Mouse (Mus musculus): ENCODE results near the gene Rfx2. TPM values are rescaled to one million over a fixed set of nuclear protein-coding genes. Genes with fewer than 3 reads are reported as not detected.
A peak's percentile ranks its signal among the peaks of the same experiment; 100 is the strongest.

Rfx2 gene
- polyA plus RNA-seq, 1 experiment from 2014 or later, result 10.7 TPM

DNA sequence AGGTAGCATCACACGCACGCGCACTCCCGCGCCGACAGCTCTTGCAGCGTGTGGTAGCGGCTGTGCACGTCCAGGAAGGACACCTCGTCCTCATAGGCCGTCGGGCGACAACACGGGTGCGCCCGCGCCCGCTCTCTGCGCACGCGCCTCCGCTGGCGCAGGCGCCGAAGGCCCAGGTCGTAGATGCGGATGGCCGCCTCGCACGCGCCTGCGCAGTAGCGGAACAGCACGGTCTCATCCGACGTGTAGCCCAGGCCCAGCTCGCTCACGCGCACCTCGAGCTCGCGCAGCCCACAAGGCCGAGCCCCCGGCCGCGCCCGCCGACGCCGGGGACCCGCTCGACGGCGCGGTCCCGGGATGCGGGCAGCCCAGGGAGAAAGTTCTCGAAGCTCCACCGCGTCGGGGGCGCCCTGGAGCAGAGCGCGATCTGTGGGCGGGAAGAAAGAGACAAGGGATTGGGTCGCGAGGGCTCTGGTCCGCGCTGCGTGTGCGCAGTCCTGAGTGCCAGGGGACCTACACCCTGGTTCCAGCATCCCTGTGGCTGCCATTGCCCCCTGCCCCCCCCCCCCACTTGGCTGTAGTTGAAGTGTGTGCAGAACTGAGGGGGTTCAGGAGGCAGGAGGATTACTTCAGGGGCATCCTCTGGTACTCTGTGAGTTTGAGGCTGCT, 79.3 kb downstream of the Rfx2 start:
- Histone ChIP-seq H3K4me3 (replicated peaks) (peak overlapping the region; percentile 41), H3K9ac (peak overlapping the region; percentile 36; the same call in 1 of the 2 replicates), H3K27ac (no peak overlapping the region), H3K4me2 (peak overlapping the region; percentile 56), H3K27me3 (peaks cover 91% of the 10 kb centered on the region), H3K36me3 (no peaks in the 10 kb centered on the region), H3K9me3 (replicated peaks) (no peaks in the 10 kb centered on the region), H3K4me1 (replicated peaks) (peaks cover 31% of the 10 kb centered on the region)
- peak; percentile 60 for DNase-seq
- ATAC-seq (ENCODE audit: low read depth), result peak; percentile 64
- WGBS (ENCODE audit: insufficient replicate concordance), result 26% methylated on average over 71 of the region's 71 CpGs

DNA sequence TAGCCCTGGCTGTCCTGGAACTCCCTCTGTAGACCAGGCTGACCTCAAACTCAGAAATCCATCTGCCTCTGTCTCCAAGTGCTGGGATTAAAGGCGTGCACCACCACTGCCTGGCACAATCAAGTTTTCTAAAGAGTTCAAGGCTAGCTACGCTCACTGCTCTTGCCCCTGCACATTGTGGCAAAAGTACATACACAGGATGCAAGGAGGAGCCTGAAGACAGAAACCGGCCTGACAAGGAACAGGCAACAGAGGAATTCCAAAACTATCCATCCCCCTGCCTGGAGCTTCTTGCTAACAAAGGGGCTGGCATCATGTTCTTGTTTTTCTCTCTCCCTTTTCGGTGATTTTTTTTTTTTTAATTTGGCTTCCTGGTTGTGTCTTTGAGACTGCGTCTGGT, 86.6 kb downstream of the Rfx2 start:
- WGBS (ENCODE audit: insufficient replicate concordance), result 40% methylated on average over 5 of the region's 5 CpGs
- no peak for ATAC-seq (ENCODE audit: low read depth)
- peaks cover 47% of the 10 kb centered on the region for H3K27me3 ChIP-seq

DNA sequence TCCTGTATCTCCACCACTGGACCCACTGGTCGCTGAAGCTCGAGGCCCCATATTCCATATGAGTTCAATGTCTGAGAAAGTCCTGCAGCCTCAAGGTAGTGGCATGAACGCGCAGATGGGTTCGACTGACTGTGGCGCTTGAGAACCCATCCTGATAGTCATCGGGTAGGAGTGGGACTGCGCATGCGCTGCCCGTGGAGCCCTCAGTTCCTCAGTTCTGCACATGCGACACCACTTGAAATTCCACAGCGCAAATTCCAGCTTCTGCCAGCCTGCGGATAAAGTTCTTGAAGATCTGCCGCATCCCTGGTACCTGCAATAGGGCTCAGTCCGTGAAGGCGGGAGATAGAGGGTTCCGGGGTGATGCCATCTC, 90.0 kb downstream of the Rfx2 start:
- Histone ChIP-seq H3K4me2 (no peak overlapping the region), H3K27me3 (peaks cover 58% of the 10 kb centered on the region), H3K4me3 (replicated peaks) (no peak overlapping the region), H3K4me1 (replicated peaks) (no peaks in the 10 kb centered on the region), H3K9ac (no peak overlapping the region), H3K27ac (no peak overlapping the region), H3K36me3 (no peaks in the 10 kb centered on the region), H3K9me3 (replicated peaks) (no peaks in the 10 kb centered on the region)
- DNase-seq (no peak), ATAC-seq (ENCODE audit: low read depth) (no peak)
- 60% methylated on average over 17 of the region's 17 CpGs for WGBS (ENCODE audit: insufficient replicate concordance)

More for the DNA sequence above, 86.6 kb downstream of the Rfx2 start:
- Histone ChIP-seq H3K9ac (no peak overlapping the region), H3K27ac (no peak overlapping the region), H3K4me3 (replicated peaks) (no peak overlapping the region), H3K4me1 (replicated peaks) (no peaks in the 10 kb centered on the region), H3K9me3 (replicated peaks) (no peaks in the 10 kb centered on the region), H3K36me3 (no peaks in the 10 kb centered on the region), H3K4me2 (no peak overlapping the region)
- no peak for DNase-seq

DNA sequence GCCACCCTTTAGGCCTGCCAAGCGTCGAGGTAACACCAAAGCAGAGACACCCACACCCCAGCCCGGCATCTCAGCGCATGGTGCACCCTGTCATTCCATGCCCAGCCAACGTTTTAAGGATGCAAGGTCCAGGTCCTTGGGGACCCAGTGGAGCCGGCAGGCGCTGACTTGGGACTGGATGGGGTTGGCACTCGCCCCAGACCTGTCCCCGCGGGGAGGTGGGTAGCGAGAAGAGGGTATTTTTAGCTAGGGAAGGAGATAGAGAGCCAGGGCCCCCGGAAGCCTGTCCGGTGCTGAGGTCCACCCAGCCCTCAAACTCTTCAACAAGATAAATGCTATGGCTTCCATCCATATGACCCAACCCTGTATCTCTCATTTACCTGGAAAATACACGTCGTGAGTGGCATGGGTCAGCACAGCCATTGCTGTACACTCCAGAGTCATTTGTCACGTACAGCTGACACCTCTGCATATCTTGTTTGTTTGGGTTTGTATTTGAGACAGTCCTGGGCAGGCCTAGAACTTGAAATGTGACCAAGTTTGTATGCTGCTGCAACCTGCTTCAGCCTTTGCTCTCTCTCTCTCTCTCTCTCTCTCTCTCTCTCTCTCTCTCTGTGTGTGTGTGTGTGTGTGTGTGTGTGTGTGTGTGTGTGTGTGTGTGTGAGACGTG, 90.6 kb downstream of the Rfx2 start:
- peaks cover 60% of the 10 kb centered on the region for H3K27me3 ChIP-seq
- H3K9ac ChIP-seq, result no peak overlapping the region
- H3K9me3 ChIP-seq (replicated peaks), result no peaks in the 10 kb centered on the region
- no peak overlapping the region for H3K4me2 ChIP-seq
- no peak overlapping the region for H3K27ac ChIP-seq
- no peak for DNase-seq
- ATAC-seq (ENCODE audit: low read depth), result no peak
- 69% methylated on average over 17 of the region's 17 CpGs for WGBS (ENCODE audit: insufficient replicate concordance)
- H3K36me3 ChIP-seq, result no peaks in the 10 kb centered on the region
- no peak overlapping the region for H3K4me3 ChIP-seq (replicated peaks)
- no peaks in the 10 kb centered on the region for H3K4me1 ChIP-seq (replicated peaks)

DNA sequence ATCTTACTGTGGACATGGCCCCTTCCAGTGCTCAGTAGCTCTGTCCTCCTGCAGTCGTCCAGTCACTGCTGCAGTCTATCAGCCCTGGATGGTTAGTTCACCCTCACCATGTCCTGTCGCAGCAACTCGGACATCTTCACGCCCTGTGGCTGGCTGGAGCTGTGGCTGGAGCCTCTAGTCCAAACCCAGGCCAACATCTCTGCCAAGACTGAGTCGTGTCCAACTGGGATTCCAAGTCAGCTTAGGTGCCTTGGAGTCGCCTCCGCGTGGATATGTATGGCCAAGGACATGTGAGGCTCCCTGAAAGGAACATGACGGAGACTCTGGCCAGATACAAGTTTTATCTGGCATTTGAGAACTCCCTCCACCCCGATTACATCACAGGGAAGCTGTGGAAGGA, 92.6 kb downstream of the Rfx2 start:
- Histone ChIP-seq H3K27ac (no peak overlapping the region), H3K9me3 (replicated peaks) (no peaks in the 10 kb centered on the region), H3K27me3 (peaks cover 67% of the 10 kb centered on the region), H3K4me2 (no peak overlapping the region), H3K36me3 (no peaks in the 10 kb centered on the region), H3K4me3 (replicated peaks) (no peak overlapping the region), H3K9ac (no peak overlapping the region), H3K4me1 (replicated peaks) (no peaks in the 10 kb centered on the region)
- DNase-seq (no peak), ATAC-seq (ENCODE audit: low read depth) (no peak)
- 56% methylated on average over 10 of the region's 10 CpGs for WGBS (ENCODE audit: insufficient replicate concordance)

DNA sequence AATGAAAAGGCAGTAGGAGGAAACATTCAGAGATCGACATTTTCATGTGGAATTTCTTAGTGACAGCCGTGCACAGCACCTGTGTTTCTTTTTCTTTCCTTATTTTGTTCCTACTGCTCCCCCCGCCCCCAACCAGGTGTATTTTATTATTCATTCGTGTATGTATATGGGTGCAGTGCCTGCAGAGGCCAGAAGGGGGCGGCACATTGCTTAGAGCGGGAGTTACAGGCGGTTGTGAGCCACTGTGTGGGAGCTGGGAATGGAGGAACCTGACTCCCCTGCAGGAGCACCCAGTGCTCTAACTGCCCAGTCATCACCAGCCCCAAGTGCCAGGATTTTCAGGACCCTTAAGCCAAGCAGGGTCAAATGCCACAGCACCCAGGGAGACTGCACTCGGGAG, 94.3 kb downstream of the Rfx2 start:
- H3K9ac ChIP-seq, result no peak overlapping the region

DNA sequence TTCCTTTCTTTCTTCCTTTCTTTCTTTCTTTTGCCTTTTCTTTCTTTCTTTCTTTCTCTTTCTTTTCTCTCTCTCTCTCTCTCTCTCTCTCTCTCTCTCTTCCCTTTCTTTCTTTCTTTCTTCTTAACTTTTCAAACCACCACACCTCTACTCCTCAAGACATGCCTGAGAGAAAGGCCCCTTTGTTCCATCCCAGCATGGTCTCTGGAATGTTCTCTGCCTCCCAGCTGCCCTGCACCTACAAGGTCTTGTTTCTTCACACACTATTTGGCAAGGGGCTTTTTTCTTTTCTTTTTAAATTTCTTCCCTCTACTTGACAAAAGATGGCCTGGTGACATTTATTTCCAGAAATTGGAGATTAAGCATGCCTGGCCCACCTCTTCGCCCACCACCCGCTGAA, 101.2 kb downstream of the Rfx2 start:
- DNase-seq, result no peak
- H3K4me1 ChIP-seq (replicated peaks), result peaks cover 22% of the 10 kb centered on the region
- H3K36me3 ChIP-seq, result no peaks in the 10 kb centered on the region
- H3K9ac ChIP-seq, result no peak overlapping the region
- H3K4me3 ChIP-seq (replicated peaks), result no peak overlapping the region
- no peak overlapping the region for H3K4me2 ChIP-seq
- 53% methylated on average over 2 of the region's 2 CpGs for WGBS (ENCODE audit: insufficient replicate concordance)
- H3K27ac ChIP-seq, result no peak overlapping the region
- no peak for ATAC-seq (ENCODE audit: low read depth)
- H3K9me3 ChIP-seq (replicated peaks), result no peaks in the 10 kb centered on the region
- H3K27me3 ChIP-seq, result peaks cover 64% of the 10 kb centered on the region

More for the DNA sequence above, 94.3 kb downstream of the Rfx2 start:
- WGBS (ENCODE audit: insufficient replicate concordance), result 29% methylated on average over 8 of the region's 8 CpGs
- H3K9me3 ChIP-seq (replicated peaks), result no peaks in the 10 kb centered on the region
- no peaks in the 10 kb centered on the region for H3K36me3 ChIP-seq
- no peaks in the 10 kb centered on the region for H3K4me1 ChIP-seq (replicated peaks)
- H3K4me2 ChIP-seq, result no peak overlapping the region
- no peak for ATAC-seq (ENCODE audit: low read depth)
- peaks cover 75% of the 10 kb centered on the region for H3K27me3 ChIP-seq
- no peak for DNase-seq
- no peak overlapping the region for H3K27ac ChIP-seq
- H3K4me3 ChIP-seq (replicated peaks), result no peak overlapping the region

DNA sequence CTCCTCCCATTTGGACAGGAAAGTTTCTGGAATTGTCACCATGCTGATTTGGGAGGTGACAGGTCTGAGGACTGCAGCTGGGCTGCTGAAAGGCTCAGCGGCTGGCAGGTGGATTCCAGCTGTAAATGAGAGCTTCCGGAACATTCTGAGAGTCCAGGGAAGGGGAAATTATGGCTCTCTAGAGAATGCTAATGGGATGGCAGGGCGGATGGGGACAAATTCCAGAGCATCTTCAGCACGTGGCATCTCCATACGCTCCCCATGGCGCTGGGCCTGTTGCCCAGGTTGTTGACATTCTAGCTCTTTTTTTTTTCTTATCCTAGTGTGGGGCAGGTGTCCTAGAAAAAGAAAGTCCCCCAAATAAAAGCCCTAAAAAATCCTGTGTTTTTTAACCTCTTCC, 101.7 kb downstream of the Rfx2 start:
- peaks cover 22% of the 10 kb centered on the region for H3K4me1 ChIP-seq (replicated peaks)
- DNase-seq (no peak), ATAC-seq (ENCODE audit: low read depth) (no peak)
- H3K27me3 ChIP-seq, result peaks cover 59% of the 10 kb centered on the region
- H3K9me3 ChIP-seq (replicated peaks), result no peaks in the 10 kb centered on the region
- no peak overlapping the region for H3K4me3 ChIP-seq (replicated peaks)
- H3K27ac ChIP-seq, result no peak overlapping the region
- no peaks in the 10 kb centered on the region for H3K36me3 ChIP-seq
- WGBS (ENCODE audit: insufficient replicate concordance), result 49% methylated on average over 6 of the region's 6 CpGs
- no peak overlapping the region for H3K4me2 ChIP-seq
- no peak overlapping the region for H3K9ac ChIP-seq

DNA sequence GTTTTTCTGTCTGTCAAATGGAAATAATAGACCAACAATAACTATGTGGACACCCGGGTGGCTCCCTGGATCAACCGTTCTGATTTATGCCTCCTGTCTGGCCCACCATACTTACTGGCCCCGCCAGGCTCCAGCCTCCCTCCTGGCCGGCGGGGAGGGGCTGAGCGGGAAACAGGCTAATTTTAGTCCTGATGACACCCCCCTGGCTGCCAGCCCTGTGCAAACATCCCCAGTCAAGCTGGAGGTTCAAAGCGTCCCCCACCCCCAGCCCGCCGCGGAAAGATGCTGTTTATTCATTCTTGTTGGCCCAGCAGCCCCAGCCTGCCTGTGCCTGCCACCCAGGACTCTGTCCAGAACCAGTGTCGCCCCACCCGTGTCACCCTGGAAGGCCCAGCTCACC, 102.7 kb downstream of the Rfx2 start:
- H3K4me2 ChIP-seq, result peak overlapping the region; percentile 34
- no peaks in the 10 kb centered on the region for H3K9me3 ChIP-seq (replicated peaks)
- H3K4me1 ChIP-seq (replicated peaks), result peaks cover 22% of the 10 kb centered on the region
- ATAC-seq (ENCODE audit: low read depth) (peak; percentile 36; the same call in 1 of the 2 replicates), DNase-seq (no peak)
- H3K27ac ChIP-seq, result no peak overlapping the region
- peaks cover 8% of the 10 kb centered on the region for H3K36me3 ChIP-seq
- H3K4me3 ChIP-seq (replicated peaks), result no peak overlapping the region
- 24% methylated on average over 12 of the region's 12 CpGs for WGBS (ENCODE audit: insufficient replicate concordance)
- peak overlapping the region; percentile 23; the same call in 1 of the 2 replicates for H3K9ac ChIP-seq
- H3K27me3 ChIP-seq, result peaks cover 49% of the 10 kb centered on the region

DNA sequence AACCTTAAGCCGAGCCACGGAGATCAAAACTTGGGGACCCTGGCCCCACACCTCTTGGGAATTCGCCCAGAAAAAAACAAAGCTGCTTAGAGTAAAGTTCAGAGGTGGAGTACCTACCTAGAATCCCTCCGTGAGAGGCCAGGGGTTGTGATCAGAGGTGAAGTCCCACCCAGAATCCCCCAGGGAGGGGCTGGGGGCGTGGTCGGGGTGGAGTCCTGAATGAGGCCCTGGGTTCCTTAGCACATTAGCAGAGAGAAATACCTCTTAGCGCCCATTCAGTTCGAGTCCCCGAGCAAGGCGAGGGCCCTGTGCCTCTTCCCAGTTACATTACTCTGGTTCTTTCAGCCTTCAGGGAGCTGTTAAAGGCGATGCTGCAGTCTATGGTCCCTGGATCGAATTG, 103.2 kb downstream of the Rfx2 start:
- peaks cover 47% of the 10 kb centered on the region for H3K27me3 ChIP-seq
- peak overlapping the region; percentile 23; the same call in 1 of the 2 replicates for H3K9ac ChIP-seq
- peak; percentile 64 for DNase-seq
- no peak overlapping the region for H3K27ac ChIP-seq
- ATAC-seq (ENCODE audit: low read depth), result peak; percentile 45; the same call in 1 of the 2 replicates
- no peaks in the 10 kb centered on the region for H3K9me3 ChIP-seq (replicated peaks)
- H3K4me1 ChIP-seq (replicated peaks), result peaks cover 22% of the 10 kb centered on the region
- peak overlapping the region; percentile 34 for H3K4me2 ChIP-seq
- H3K4me3 ChIP-seq (replicated peaks), result no peak overlapping the region
- H3K36me3 ChIP-seq, result peaks cover 13% of the 10 kb centered on the region
- 11% methylated on average over 12 of the region's 12 CpGs for WGBS (ENCODE audit: insufficient replicate concordance)

DNA sequence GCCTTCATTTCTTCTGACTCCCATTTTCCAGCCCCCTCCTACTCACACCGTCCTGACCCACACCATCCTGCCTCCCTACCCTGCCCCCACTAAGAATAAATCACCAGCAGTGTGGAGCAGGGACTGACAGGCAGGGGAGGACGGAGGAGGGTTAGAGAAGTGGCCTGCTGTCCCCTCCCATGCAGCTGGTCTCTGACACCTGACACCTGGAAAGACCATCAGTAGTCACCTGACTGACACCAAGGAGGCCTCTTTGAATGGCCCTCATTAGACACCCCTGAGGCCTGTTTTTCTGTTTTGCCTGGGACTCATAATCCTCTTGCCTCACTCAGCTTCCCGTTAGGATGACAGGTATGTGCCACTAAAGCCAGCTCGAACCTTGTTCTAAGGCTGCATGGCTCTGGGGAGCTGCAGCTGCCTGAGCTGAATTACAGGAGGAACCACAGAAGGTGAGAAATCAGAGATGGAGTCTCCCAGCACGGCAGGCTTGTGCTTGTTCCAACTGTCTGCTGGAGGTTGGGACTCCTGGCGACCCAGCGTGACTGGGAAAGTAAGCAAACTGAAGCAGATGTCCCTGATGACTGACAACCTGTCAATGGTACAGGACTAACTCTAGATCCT, 103.7 kb downstream of the Rfx2 start:
- no peak for DNase-seq
- no peak overlapping the region for H3K27ac ChIP-seq
- no peak for ATAC-seq (ENCODE audit: low read depth)
- H3K36me3 ChIP-seq, result peaks cover 18% of the 10 kb centered on the region
- H3K9me3 ChIP-seq (replicated peaks), result no peaks in the 10 kb centered on the region
- peaks cover 22% of the 10 kb centered on the region for H3K4me1 ChIP-seq (replicated peaks)
- WGBS (ENCODE audit: insufficient replicate concordance), result 16% methylated on average over 7 of the region's 7 CpGs
- H3K27me3 ChIP-seq, result peaks cover 42% of the 10 kb centered on the region
- H3K4me2 ChIP-seq, result peak overlapping the region; percentile 34; the same call in 1 of the 2 replicates
- no peak overlapping the region for H3K4me3 ChIP-seq (replicated peaks)
- H3K9ac ChIP-seq, result 0 out of 2 replicates have a peak overlapping the region, but pooled peaks have one; percentile 17

Data from liver, embryonic 13.5 days (tissue).